Mouse (Mus musculus) intestine, embryonic 14.5 days (tissue): ENCODE data around the gene Clcn1. TPM values are rescaled to one million over a fixed set of nuclear protein-coding genes. Genes with fewer than 3 reads are reported as not detected.

ENCODE experiments used
- ATAC-seq: fragments of 200-750 bp; cut with Nextera tagmentation; replicated peaks from 2 replicates; pipeline ENCODE4 v1.8.0; 2017; ENCODE audit warnings: low read depth, moderate number of reproducible peaks, moderate TSS enrichment, moderate library complexity; ENCODE audit not compliant: low FRiP score, low TSS enrichment
- DNase-seq: peaks from one replicate; pipeline ENCODE4 v3.0.0-alpha.2; 2018; ENCODE audit warnings: low spot score
- H3K27ac ChIP-seq: fragments of 300-500 bp; sonication (generic); 2 replicates; pipeline ENCODE4 v1.5.1; 2014; ENCODE audit warnings: low read depth, mild to moderate bottlenecking, control low read depth
- H3K27me3 ChIP-seq: fragments of 300-500 bp; sonication (generic); replicated peaks from 2 replicates; pipeline ENCODE4 v1.6.1; 2014; ENCODE audit warnings: low read length, control low read depth; ENCODE audit not compliant: control insufficient read depth, insufficient read depth
- H3K36me3 ChIP-seq: fragments of 300-500 bp; sonication (generic); 2 replicates; pipeline ENCODE4 v1.6.1; 2014; ENCODE audit warnings: low read length, control low read depth; ENCODE audit not compliant: control insufficient read depth, insufficient read depth
- H3K4me1 ChIP-seq: fragments of 300-500 bp; sonication (generic); replicated peaks from 2 replicates; pipeline ENCODE4 v1.6.1; 2014; ENCODE audit warnings: low read length, control low read depth, mixed read lengths; ENCODE audit not compliant: control insufficient read depth, insufficient read depth
- H3K4me2 ChIP-seq: fragments of 300-500 bp; sonication (generic); 2 replicates; pipeline ENCODE4 v1.6.1; 2014; ENCODE audit warnings: low read length
- H3K4me3 ChIP-seq: fragments of 300-500 bp; sonication (generic); 2 replicates; pipeline ENCODE4 v1.5.1; 2014; ENCODE audit warnings: low read depth, low read length, control low read depth, mixed read lengths
- H3K9ac ChIP-seq: fragments of 300-500 bp; sonication (generic); 2 replicates; pipeline ENCODE4 v1.6.1; 2014; ENCODE audit warnings: mild to moderate bottlenecking, low read length
- H3K9me3 ChIP-seq: fragments of 300-500 bp; sonication (generic); 2 replicates; pipeline ENCODE4 v1.6.1; 2016; ENCODE audit warnings: low read length, control low read depth; ENCODE audit not compliant: control insufficient read depth
- WGBS: fragments of 180-500 bp; shearing (Covaris S2); extraction: QIAGEN DNeasy Blood & Tissue Kit; methylation state at CpG from one replicate; pipeline ENCODE4 v1.1.7; 2014; 5-methylcytosine and 5-hydroxymethylcytosine counted together
- polyA plus RNA-seq: library from polyadenylated mRNA; unstranded; fragments of >200 nt; fragmentation: Nextera tagmentation; extraction: Ambion mirVana; gene quantifications from 2 replicates; pipeline ENCODE4 v1.2.1, GENCODE M21; 2014

Gene Clcn1
- polyA plus RNA-seq, 1 experiment from 2014 or later, result 0.12 TPM

DNA sequence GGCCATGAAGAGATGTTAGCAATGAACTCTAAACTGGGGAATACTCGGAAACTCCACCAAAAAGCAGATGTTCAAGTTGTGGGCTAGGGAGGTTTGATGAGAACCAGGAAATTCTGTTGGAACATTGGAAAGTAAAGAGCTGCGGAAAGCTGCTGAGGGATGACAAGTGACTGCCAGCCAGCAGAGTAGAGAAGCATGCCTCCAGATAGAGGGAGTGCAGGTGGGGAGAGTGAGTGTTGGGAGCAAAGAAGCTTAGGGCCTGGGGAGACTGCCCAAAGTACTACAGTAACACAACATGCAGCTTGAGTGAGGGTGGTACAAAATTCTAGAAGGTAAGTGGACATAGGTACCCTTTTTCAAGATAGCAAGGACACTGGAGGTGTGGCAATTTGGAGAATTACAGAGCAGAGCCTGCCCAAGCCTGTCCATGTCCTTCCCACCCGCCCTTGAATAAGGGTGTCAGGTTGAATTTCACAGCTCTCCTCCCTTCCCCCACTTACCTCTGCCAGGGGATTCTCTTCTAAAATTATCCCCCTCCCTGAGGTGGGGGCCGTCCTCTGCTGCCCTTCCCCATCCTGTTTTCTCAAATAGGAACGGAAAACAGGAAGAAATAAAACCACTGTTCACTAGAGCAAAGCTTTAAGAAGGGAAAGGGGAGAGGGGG, 3.5 kb upstream of the Clcn1 start:
- WGBS, result 79% methylated on average over 5 of the region's 5 CpGs
- H3K9ac ChIP-seq, result no peak overlapping the region
- ATAC-seq (no peak), DNase-seq (no peak)
- H3K36me3 ChIP-seq, result peaks cover 59% of the 10 kb centered on the region
- H3K4me2 ChIP-seq, result no peak overlapping the region
- no peak overlapping the region for H3K4me3 ChIP-seq
- no peaks in the 10 kb centered on the region for H3K9me3 ChIP-seq
- H3K27me3 ChIP-seq, result no peaks in the 10 kb centered on the region
- no peak overlapping the region for H3K27ac ChIP-seq
- H3K4me1 ChIP-seq, result no peaks in the 10 kb centered on the region

DNA sequence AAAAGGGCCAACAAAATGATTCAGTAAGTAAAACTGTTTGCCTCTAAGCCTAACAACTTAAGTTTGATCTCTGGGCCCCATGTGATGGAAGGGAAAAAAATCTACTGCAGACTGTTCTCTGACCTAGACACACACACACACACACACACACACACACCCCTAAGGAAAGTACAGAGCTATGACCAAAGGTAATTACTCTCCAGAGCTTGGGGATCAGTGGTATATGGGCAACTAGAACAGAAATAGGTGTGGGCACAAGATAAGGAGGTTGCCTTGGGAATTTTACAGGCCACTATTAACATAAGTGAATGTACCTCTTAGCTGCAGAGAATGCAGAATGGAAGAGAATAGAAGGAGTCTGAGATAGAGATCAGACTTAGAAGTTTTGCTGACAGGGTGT, 1.1 kb downstream of the Clcn1 start:
- Histone ChIP-seq H3K27ac (no peak overlapping the region), H3K9ac (no peak overlapping the region), H3K27me3 (no peaks in the 10 kb centered on the region), H3K4me2 (no peak overlapping the region), H3K4me1 (no peaks in the 10 kb centered on the region), H3K9me3 (no peaks in the 10 kb centered on the region), H3K36me3 (peaks cover 15% of the 10 kb centered on the region), H3K4me3 (no peak overlapping the region)
- DNase-seq (no peak), ATAC-seq (no peak)

DNA sequence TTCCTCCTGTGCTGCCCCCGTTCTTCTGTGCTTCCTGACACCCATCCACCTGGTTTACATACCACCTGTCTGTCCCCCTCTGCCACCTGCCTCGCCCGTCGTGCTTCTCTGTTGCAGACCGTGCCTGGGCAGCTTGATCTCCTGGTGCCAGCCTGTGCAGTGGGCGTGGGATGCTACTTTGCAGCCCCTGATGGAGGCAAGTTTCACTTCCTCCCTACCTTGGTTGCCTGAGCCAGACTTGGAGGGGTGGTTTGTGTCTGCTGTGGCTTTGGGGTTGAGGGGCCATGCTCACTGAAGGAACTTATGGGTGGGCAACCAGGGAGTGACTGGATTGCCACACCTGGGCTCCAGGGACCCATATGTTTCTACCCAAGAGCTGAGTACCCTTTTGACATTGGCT, 6.8 kb downstream of the Clcn1 start:
- Histone ChIP-seq H3K4me3 (no peak overlapping the region), H3K4me1 (no peaks in the 10 kb centered on the region), H3K27me3 (no peaks in the 10 kb centered on the region), H3K9me3 (no peaks in the 10 kb centered on the region), H3K36me3 (no peaks in the 10 kb centered on the region), H3K9ac (no peak overlapping the region), H3K4me2 (no peak overlapping the region), H3K27ac (no peak overlapping the region)
- ATAC-seq (no peak), DNase-seq (no peak)
- WGBS, result 84% methylated on average over 6 of the region's 6 CpGs

DNA sequence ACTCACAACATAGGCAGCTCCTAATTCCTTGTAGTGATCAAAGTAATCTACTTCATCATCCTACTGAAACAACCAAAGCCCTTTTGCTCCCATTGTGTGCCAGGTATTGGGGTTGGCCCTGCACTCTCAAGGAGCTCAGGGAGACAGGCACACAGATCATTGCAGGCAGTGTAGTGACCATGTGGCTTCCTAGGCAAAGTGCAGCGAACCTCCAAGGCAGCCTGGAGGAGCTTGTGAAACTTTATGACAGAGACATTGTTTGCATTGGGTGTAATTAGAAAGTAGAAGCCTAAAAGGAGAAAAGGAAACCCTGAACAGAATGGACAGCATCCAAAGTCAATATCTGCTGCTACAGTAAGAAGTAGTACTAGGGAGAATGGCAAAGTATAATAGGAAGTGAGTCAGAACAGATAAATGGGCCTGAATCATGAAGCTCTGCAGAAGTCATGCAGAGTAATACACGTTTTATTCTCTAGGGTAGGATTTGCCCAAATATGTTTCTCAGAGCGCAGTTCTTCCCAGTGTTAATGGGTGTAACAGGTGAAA, 9.1 kb downstream of the Clcn1 start:
- no peaks in the 10 kb centered on the region for H3K27me3 ChIP-seq
- no peak overlapping the region for H3K4me3 ChIP-seq
- ATAC-seq (0 out of 2 replicates have a peak, but pooled peaks have one; percentile 55), DNase-seq (no peak)
- H3K9me3 ChIP-seq, result no peaks in the 10 kb centered on the region
- no peak overlapping the region for H3K9ac ChIP-seq
- H3K4me2 ChIP-seq, result no peak overlapping the region
- H3K36me3 ChIP-seq, result no peaks in the 10 kb centered on the region
- H3K27ac ChIP-seq, result no peak overlapping the region
- 59% methylated on average over 3 of the region's 3 CpGs for WGBS
- no peaks in the 10 kb centered on the region for H3K4me1 ChIP-seq

DNA sequence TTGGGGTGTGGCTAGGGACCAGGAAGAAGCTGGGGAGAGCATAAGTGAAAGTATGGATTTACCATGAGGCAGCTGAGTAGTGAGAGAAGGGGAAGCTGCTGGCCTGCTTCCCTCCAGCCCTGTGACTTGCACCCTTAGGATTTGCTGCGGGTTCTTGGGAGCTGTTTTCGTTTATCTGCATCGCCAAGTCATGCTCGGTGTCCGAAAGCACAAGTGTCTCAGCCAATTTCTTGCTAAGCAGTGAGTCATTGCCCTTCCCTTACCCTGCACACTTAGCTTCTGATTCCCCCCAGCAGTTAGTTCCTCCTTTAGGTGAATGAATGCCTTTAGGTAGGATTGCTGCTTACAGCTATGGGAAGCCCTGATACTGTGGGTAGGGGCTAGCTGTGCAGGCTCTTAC, 12.9 kb downstream of the Clcn1 start:
- no peaks in the 10 kb centered on the region for H3K36me3 ChIP-seq
- 81% methylated on average over 5 of the region's 5 CpGs for WGBS
- no peak overlapping the region for H3K4me3 ChIP-seq
- H3K9me3 ChIP-seq, result no peaks in the 10 kb centered on the region
- ATAC-seq, result no peak
- H3K27ac ChIP-seq, result no peak overlapping the region
- H3K4me1 ChIP-seq, result no peaks in the 10 kb centered on the region
- DNase-seq, result no peak
- no peak overlapping the region for H3K4me2 ChIP-seq
- H3K9ac ChIP-seq, result no peak overlapping the region
- no peaks in the 10 kb centered on the region for H3K27me3 ChIP-seq

DNA sequence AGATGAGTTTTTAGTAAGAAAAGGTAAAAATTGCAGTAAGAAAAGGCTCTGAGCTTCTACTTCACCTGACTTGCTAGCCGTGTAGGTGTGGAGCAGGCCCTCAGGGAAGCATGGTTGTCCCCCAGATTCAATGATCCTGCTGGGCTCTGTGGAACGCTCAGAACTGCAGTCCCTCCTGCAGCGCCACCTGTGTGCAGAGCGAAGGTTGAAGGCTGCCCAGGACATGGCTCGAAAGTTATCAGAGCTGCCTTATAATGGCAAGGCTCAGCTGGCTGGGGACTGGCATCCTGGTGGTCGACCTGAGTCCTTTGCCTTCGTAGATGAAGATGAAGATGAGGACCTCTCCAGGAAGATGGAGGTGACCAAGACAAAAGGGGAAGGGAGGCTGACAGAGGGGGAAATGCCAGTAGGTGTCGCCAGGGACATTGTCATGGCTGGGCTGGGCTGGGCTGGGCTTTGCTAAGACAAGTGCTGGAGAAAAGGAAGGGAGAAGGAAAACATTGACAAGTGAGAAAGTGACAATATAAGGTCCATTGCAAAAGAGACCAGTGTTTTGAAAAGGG, 23.4 kb downstream of the Clcn1 start:
- H3K9ac ChIP-seq, result no peak overlapping the region
- WGBS, result 42% methylated on average over 8 of the region's 8 CpGs
- DNase-seq (no peak), ATAC-seq (no peak)
- H3K4me1 ChIP-seq, result no peaks in the 10 kb centered on the region
- H3K36me3 ChIP-seq, result 0 out of 2 replicates have a peak, but pooled peaks cover 2% of the 10 kb centered on the region
- no peak overlapping the region for H3K27ac ChIP-seq
- no peaks in the 10 kb centered on the region for H3K9me3 ChIP-seq
- H3K4me2 ChIP-seq, result no peak overlapping the region
- no peak overlapping the region for H3K4me3 ChIP-seq
- H3K27me3 ChIP-seq, result no peaks in the 10 kb centered on the region

DNA sequence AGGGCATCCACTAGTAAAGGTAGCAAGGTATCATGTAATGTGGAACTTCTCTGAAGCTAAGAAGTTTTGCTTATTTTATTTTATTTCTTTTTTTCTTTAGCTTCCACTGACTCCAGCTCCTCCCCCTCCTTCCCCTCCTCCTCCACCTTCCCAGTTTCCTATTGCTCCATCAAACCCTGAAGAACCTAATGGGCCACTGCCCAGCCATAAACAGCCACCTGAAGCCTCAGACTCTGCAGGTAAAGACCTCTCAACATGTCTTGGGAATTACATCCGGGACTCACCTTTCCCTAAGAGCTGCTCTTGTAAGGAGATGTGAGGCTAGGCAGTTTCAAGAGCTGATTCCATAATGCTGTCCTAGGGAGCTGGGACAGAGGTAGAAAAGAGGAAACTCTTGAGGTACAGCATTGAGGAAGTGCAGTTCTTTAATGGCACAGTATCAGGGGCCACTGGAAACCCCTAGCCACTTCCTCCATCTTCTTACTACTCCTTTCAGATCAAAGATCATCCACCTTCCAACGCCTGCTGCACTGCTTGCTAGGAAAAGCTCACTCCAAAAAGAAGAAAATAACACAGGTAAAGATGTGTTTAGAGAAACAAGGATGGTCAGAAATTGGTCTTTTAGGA, 24.1 kb downstream of the Clcn1 start:
- WGBS, result 88% methylated on average over 2 of the region's 2 CpGs
- no peaks in the 10 kb centered on the region for H3K27me3 ChIP-seq
- 0 out of 2 replicates have a peak, but pooled peaks cover 2% of the 10 kb centered on the region for H3K36me3 ChIP-seq
- no peak overlapping the region for H3K4me2 ChIP-seq
- no peak for ATAC-seq
- no peak overlapping the region for H3K9ac ChIP-seq
- H3K27ac ChIP-seq, result no peak overlapping the region
- H3K9me3 ChIP-seq, result no peaks in the 10 kb centered on the region
- no peak for DNase-seq
- no peak overlapping the region for H3K4me3 ChIP-seq
- no peaks in the 10 kb centered on the region for H3K4me1 ChIP-seq

DNA sequence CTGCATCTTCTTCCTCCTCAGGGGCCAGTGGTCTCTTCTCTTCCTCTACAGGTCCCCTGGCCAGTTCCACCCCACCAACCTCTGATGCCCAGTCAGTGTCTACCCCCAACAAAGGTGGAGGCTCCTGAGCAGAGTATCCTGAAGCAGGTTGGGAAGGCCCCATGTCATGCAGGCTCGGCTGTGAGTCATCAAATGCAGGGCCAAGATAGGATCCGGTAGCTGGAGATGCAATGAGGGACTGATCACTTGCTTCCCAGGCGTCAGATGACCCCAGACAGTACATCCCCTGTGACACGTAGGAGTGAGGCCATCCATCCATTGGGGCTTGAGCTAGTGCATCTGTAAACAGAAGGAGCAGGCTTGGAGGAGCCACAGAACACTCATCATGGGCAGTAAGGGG, 31.8 kb downstream of the Clcn1 start:
- Histone ChIP-seq H3K27me3 (peaks cover 26% of the 10 kb centered on the region), H3K36me3 (no peaks in the 10 kb centered on the region), H3K4me1 (peaks cover 2% of the 10 kb centered on the region; the same call in 1 of the 2 replicates), H3K27ac (no peak overlapping the region), H3K9ac (no peak overlapping the region), H3K4me2 (no peak overlapping the region), H3K9me3 (no peaks in the 10 kb centered on the region), H3K4me3 (no peak overlapping the region)
- WGBS, result 73% methylated on average over 4 of the region's 4 CpGs
- DNase-seq, result no peak
- ATAC-seq, result no peak
